Mouse (Mus musculus) heart, embryonic 13.5 days (tissue): Measurements from ENCODE around the gene Tesk1. TPM values are rescaled to one million over a fixed set of nuclear protein-coding genes. Genes with fewer than 3 reads are reported as not detected.
A peak's percentile ranks its signal among the peaks of the same experiment; 100 is the strongest.

Experiments
- ATAC-seq: fragments of 200-750 bp; cut with Nextera tagmentation; 2 replicates; pipeline ENCODE4 v1.8.0; 2017; ENCODE audit warnings: moderate TSS enrichment; ENCODE audit not compliant: insufficient number of reproducible peaks, low FRiP score, low TSS enrichment; ENCODE audit errors: extremely low read depth
- H3K27ac ChIP-seq: fragments of 300-500 bp; sonication (generic); replicated peaks from 2 replicates; pipeline ENCODE4 v1.5.1; 2015; ENCODE audit warnings: moderate library complexity, mild to moderate bottlenecking, inconsistent platforms
- H3K27me3 ChIP-seq: fragments of 300-500 bp; sonication (generic); replicated peaks from 2 replicates; pipeline ENCODE4 v1.6.1; 2015; ENCODE audit warnings: mild to moderate bottlenecking, inconsistent platforms
- H3K36me3 ChIP-seq: fragments of 300-500 bp; sonication (generic); 2 replicates; pipeline ENCODE4 v1.6.1; 2015; ENCODE audit warnings: mild to moderate bottlenecking, inconsistent platforms
- H3K4me1 ChIP-seq: fragments of 300-500 bp; sonication (generic); 2 replicates; pipeline ENCODE4 v1.6.1; 2015; ENCODE audit warnings: inconsistent platforms
- H3K4me2 ChIP-seq: fragments of 300-500 bp; sonication (generic); 2 replicates; pipeline ENCODE4 v1.6.1; 2015; ENCODE audit warnings: inconsistent platforms, mild to moderate bottlenecking, moderate library complexity
- H3K4me3 ChIP-seq: fragments of 300-500 bp; sonication (generic); 2 replicates; pipeline ENCODE4 v1.5.1; 2015; ENCODE audit warnings: moderate library complexity, mild to moderate bottlenecking, inconsistent platforms
- H3K9ac ChIP-seq: fragments of 300-500 bp; sonication (generic); 2 replicates; pipeline ENCODE4 v1.6.1; 2015; ENCODE audit warnings: inconsistent platforms, mild to moderate bottlenecking, moderate library complexity
- H3K9me3 ChIP-seq: fragments of 300-500 bp; sonication (generic); 2 replicates; pipeline ENCODE4 v1.6.1; 2016; ENCODE audit warnings: inconsistent platforms
- WGBS: fragments of 180-500 bp; shearing (Covaris S2); methylation state at CpG from one replicate; pipeline ENCODE4 v1.1.7; 2015; ENCODE audit warnings: mixed read lengths; 5-methylcytosine and 5-hydroxymethylcytosine counted together
- polyA plus RNA-seq: library from polyadenylated mRNA; unstranded; fragments of >200 nt; fragmentation: Nextera tagmentation; extraction: Ambion mirVana; gene quantifications from 2 replicates; pipeline ENCODE4 v1.2.1, GENCODE M21; 2015

Tesk1 gene
- polyA plus RNA-seq, 1 experiment from 2014 or later, result 3.8 TPM

DNA sequence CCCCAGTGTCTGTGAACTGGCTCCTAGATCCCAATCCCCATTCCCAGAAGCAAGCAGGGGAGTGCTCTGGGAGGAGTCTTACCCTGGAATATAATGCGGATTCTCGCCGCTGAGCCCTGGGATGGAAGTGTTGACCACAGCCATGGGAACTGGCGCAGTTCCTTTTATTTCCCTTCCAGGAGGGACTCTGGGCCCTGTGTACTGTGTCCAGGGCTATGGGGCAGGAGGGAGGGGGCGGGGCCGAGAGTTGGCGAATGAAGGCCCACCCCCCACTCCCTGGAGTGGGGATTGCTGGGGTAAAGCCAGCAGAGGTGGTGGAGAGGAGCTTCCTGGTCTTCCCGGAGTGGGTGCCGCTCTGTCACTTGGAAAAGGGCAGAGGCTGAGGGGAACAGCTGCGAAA, 12.8 kb upstream of the Tesk1 start, which contains the start of gene Fam166b:
TSS of gene Fam166b (minus strand) at position 189 of the 400 bp plus-strand sequence.
- Histone ChIP-seq H3K9ac (peak within 1 kb of the TSS; percentile 37), H3K4me1 (peaks cover 28% of the 10 kb centered on the region), H3K27me3 (peaks cover 60% of the 10 kb centered on the region), H3K4me2 (peak within 1 kb of the TSS; percentile 46), H3K36me3 (peaks cover 33% of the 10 kb centered on the region), H3K9me3 (no peaks in the 10 kb centered on the region), H3K27ac (no peak within 1 kb of the TSS), H3K4me3 (peak within 1 kb of the TSS; percentile 11; the same call in 1 of the 2 replicates)
- no peak for ATAC-seq
- 6% methylated on average over 10 of the region's 10 CpGs for WGBS

DNA sequence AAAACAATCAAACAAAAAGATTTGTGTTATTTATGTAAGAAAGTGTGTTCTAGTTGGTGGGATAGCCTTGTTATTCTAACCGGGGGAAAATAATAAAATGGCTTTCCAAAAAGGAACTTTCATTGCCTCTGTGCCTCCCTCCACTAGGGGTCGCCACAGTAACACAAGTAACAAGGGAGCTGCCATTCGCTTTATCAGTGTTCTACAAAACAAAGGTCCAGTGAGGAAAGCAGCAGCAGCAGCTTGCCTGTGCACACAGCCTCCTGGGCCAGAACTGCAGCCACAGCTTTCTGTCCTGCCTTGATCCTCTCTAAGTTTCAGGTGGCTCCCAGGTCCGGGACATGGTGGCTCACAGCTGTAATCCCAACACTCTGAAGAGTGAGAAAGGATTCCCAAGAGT, 10.0 kb upstream of the Tesk1 start:
- H3K9ac ChIP-seq, result no peak overlapping the region
- WGBS, result 7% methylated on average over 4 of the region's 4 CpGs
- H3K27me3 ChIP-seq, result peaks cover 32% of the 10 kb centered on the region
- peaks cover 6% of the 10 kb centered on the region for H3K36me3 ChIP-seq
- peak overlapping the region; percentile 70 for H3K27ac ChIP-seq
- H3K4me1 ChIP-seq, result peaks cover 22% of the 10 kb centered on the region
- H3K9me3 ChIP-seq, result no peaks in the 10 kb centered on the region
- no peak for ATAC-seq
- no peak overlapping the region for H3K4me3 ChIP-seq
- H3K4me2 ChIP-seq, result peak overlapping the region; percentile 42

DNA sequence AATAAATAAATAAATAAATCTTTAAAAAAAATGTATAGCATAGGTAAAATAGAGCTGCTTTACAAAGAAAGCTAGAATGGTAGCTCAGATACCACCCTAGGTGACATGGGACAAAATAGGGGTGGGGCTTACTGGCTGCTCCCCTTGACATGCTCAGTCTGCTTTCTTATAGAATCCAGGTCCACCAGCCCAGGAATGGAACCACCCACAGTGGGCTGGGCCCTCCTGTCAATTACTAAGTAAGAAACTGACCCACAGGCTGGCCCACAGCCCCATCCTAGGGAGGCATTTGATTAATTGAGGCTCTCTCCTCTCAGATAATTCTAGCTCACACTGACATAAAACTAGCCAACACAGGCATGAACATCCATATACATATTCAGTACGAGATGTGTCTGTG, 8.9 kb upstream of the Tesk1 start:
- no peak overlapping the region for H3K9ac ChIP-seq
- H3K36me3 ChIP-seq, result no peaks in the 10 kb centered on the region
- H3K4me3 ChIP-seq, result no peak overlapping the region
- no peak overlapping the region for H3K27ac ChIP-seq
- WGBS, result 78% methylated on average over 1 of the region's 1 CpGs
- H3K4me1 ChIP-seq, result peaks cover 16% of the 10 kb centered on the region
- no peak for ATAC-seq
- H3K4me2 ChIP-seq, result no peak overlapping the region
- no peaks in the 10 kb centered on the region for H3K9me3 ChIP-seq
- H3K27me3 ChIP-seq, result peaks cover 21% of the 10 kb centered on the region

DNA sequence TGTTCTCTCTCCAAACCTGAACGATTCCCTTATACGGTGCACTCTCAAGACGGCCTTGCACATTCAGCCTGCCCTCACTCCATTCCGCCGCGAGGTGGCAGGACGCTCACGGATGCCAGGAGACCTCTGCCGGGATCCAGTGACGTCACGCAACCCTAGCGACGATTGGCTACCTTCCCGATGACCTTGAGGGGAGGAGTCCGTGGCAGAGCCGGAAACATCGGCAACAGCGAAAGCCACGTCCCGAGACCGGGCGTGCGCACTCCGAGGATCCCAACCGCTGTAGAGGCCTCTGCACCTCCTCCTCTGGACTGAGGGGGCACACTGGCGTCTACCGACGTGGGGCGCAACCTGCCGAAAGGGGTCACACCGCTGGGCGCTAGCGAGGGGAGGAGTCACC, 305 bp downstream of the Tesk1 start:
- H3K4me3 ChIP-seq, result peak overlapping the region; percentile 96
- H3K9me3 ChIP-seq, result no peaks in the 10 kb centered on the region
- peak overlapping the region; percentile 96 for H3K27ac ChIP-seq
- H3K4me2 ChIP-seq, result peak overlapping the region; percentile 97
- ATAC-seq, result peak; percentile 90
- WGBS, result under 1% methylated on average over 33 of the region's 33 CpGs
- peaks cover 18% of the 10 kb centered on the region for H3K4me1 ChIP-seq
- H3K9ac ChIP-seq, result peak overlapping the region; percentile 99
- H3K27me3 ChIP-seq, result no peaks in the 10 kb centered on the region
- peaks cover 25% of the 10 kb centered on the region for H3K36me3 ChIP-seq

DNA sequence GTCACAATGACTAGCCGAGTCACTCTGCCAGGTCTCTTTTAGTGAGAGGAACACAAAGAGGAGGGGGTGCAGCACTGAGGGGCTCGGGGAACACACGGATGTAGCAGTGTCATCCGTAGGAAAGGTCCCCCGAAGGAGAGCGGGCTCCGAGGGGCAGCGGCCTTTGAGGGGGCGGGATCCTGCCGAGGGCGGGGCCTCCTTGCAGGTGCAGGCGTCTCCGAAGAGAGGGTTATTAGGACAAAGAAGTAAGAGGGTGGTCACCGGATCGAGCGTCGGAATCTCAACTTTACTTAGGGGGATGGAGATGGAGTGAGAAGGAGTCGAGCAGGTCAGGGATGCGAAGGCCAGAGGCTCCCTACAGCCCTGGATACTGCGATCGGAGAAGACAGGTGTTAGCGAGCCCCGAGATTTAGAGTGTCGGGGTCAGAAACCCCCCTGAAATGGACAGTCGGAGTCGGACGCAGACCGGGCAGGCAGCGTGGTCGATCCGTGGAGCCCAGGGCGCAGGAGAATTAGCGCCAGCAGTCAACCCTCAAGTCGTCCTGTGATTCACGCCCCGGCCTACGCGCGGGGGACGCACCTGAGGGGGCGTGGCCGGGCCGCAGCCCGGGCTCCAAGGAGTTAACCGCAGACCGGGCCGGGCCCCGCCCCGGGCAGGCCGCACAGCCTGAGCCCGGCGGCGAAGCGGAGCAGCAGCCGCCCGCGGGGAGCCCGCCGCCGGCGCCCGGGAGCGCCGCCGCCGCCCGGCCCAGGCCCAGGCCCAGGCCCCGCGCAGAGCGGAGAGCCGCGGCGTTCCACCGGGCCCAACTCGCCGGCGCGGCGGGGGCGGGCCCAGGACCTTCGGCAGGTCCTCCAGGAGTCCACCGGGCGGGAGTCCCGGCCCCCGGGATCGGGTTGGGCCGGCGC, 970 bp downstream of the Tesk1 start:
- Histone ChIP-seq H3K9ac (peak overlapping the region; percentile 99), H3K4me1 (peaks cover 18% of the 10 kb centered on the region), H3K4me3 (peak overlapping the region; percentile 96), H3K27ac (peak overlapping the region; percentile 96), H3K9me3 (no peaks in the 10 kb centered on the region), H3K36me3 (peaks cover 32% of the 10 kb centered on the region), H3K4me2 (peak overlapping the region; percentile 97), H3K27me3 (no peaks in the 10 kb centered on the region)
- peak; percentile 64 for ATAC-seq
- WGBS, result under 1% methylated on average over 69 of the region's 88 CpGs

DNA sequence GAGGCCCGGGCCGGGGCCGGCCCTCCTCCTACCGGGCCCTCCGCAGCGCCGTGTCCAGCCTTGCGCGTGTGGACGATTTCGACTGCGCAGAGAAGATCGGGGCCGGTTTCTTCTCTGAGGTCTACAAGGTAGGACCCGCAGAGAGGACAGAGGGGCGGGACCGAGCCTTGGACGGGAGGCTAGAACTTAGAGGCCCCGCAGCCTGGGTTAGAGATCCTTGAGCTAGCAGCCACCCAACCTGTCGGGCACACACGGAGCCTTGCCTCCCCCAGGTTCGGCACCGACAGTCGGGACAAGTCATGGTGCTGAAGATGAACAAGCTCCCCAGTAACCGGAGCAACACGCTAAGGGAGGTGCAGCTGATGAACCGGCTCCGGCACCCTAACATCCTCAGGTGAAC, 1.8 kb downstream of the Tesk1 start:
- Histone ChIP-seq H3K9me3 (no peaks in the 10 kb centered on the region), H3K4me3 (peak overlapping the region; percentile 96), H3K4me2 (peak overlapping the region; percentile 97), H3K9ac (peak overlapping the region; percentile 99), H3K36me3 (peaks cover 40% of the 10 kb centered on the region), H3K27me3 (no peaks in the 10 kb centered on the region), H3K27ac (peak overlapping the region; percentile 96), H3K4me1 (peaks cover 18% of the 10 kb centered on the region)
- WGBS, result 1% methylated on average over 26 of the region's 28 CpGs
- no peak; the same call in 1 of the 2 replicates for ATAC-seq

DNA sequence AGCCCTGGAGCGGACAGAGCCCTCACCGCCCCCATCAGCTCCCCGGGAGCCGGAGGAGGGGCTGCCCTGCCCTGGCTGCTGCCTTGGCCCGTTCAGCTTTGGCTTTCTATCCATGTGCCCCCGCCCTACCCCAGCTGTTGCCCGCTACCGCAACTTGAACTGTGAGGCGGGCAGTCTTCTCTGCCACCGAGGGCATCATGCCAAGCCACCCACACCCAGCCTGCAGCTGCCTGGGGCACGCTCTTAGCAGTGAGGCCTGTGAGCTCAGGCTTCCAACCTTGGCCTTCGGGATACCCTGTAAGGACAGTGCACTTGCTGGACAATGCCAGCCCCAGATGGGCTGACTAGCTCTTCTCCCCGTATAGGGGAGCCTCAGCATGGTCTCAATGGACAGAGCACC, 5.5 kb downstream of the Tesk1 start:
- WGBS, result 89% methylated on average over 13 of the region's 13 CpGs
- Histone ChIP-seq H3K9me3 (no peaks in the 10 kb centered on the region), H3K36me3 (peaks cover 43% of the 10 kb centered on the region), H3K9ac (no peak overlapping the region), H3K27ac (no peak overlapping the region), H3K4me2 (no peak overlapping the region), H3K27me3 (peaks cover 13% of the 10 kb centered on the region), H3K4me1 (peaks cover 22% of the 10 kb centered on the region), H3K4me3 (no peak overlapping the region)
- ATAC-seq, result no peak

DNA sequence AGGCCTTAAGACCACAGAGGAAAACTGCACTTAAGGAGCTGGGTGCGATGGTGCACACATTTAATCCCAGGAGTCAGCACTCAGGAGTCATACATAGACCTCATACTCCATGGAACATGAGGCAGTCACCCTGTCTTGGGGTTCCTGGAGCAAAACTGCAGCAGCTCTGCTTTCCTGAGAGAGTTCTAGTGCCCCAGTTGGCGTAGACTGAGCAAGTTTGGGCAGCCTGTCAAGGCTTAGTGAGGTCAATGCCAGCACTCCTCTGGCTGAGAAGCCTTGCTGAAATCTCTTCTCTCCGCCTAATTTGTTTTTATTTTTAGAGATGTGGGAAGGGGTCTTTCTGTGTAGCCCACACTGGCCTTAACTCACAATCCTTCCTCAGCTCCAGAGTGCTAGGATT, 6.8 kb downstream of the Tesk1 start:
- H3K27me3 ChIP-seq, result peaks cover 26% of the 10 kb centered on the region
- H3K4me2 ChIP-seq, result no peak overlapping the region
- 87% methylated on average over 3 of the region's 3 CpGs for WGBS
- no peak for ATAC-seq
- H3K27ac ChIP-seq, result no peak overlapping the region
- H3K4me1 ChIP-seq, result peaks cover 33% of the 10 kb centered on the region
- peaks cover 43% of the 10 kb centered on the region for H3K36me3 ChIP-seq
- no peaks in the 10 kb centered on the region for H3K9me3 ChIP-seq
- no peak overlapping the region for H3K4me3 ChIP-seq
- H3K9ac ChIP-seq, result no peak overlapping the region

DNA sequence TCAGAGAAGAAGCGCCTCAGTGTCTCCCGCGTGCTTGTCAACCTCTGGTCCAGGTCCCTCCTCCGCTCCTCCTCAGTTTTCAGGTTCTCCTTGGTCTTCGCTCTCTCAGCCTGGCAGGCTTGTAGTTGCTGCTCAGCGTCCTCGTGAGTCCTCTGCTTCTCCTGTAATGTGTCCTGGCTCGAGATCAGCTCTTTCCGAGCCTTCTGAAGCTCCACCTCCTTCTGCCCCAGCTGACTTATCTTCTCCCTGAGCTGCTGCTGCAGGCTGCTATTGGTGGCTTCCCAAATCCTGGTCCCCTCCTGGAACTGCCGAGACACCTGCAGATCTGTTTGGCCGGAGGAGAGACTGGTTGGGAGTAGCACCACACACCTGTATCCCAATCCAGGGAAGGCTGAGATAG, 10.6 kb downstream of the Tesk1 start:
- H3K27ac ChIP-seq, result no peak overlapping the region
- H3K4me2 ChIP-seq, result 0 out of 2 replicates have a peak overlapping the region, but pooled peaks have one; percentile 1
- no peak for ATAC-seq
- peaks cover 15% of the 10 kb centered on the region for H3K36me3 ChIP-seq
- no peaks in the 10 kb centered on the region for H3K9me3 ChIP-seq
- H3K27me3 ChIP-seq, result peaks cover 59% of the 10 kb centered on the region
- peaks cover 36% of the 10 kb centered on the region for H3K4me1 ChIP-seq
- no peak overlapping the region for H3K9ac ChIP-seq
- WGBS, result 37% methylated on average over 11 of the region's 11 CpGs
- no peak overlapping the region for H3K4me3 ChIP-seq

DNA sequence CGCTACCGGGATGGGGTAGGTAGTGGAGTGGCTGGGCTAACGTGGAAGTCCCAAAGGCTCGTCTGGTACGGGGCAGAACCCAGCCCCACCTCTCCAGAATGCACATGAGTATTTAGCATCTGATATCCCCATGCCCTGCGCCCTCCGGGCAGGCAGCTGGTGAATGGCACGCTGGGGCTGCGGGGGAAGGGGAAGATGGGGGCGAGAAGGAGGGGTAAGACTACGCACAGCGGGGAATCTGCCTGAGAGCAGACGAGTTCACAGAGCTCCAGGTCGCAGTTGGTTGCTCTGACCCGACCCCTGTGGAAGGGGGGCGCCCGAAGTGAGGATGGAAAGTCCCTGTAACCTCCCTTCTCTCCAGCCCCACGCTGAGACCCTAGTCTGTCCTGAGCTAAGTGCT, 11.7 kb downstream of the Tesk1 start:
- Histone ChIP-seq H3K27ac (no peak overlapping the region), H3K27me3 (peaks cover 62% of the 10 kb centered on the region), H3K9me3 (no peaks in the 10 kb centered on the region), H3K36me3 (peaks cover 4% of the 10 kb centered on the region), H3K4me2 (peak overlapping the region; percentile 69), H3K9ac (peak overlapping the region; percentile 70), H3K4me3 (peak overlapping the region; percentile 42), H3K4me1 (peaks cover 37% of the 10 kb centered on the region)
- WGBS, result 1% methylated on average over 18 of the region's 18 CpGs
- no peak for ATAC-seq

DNA sequence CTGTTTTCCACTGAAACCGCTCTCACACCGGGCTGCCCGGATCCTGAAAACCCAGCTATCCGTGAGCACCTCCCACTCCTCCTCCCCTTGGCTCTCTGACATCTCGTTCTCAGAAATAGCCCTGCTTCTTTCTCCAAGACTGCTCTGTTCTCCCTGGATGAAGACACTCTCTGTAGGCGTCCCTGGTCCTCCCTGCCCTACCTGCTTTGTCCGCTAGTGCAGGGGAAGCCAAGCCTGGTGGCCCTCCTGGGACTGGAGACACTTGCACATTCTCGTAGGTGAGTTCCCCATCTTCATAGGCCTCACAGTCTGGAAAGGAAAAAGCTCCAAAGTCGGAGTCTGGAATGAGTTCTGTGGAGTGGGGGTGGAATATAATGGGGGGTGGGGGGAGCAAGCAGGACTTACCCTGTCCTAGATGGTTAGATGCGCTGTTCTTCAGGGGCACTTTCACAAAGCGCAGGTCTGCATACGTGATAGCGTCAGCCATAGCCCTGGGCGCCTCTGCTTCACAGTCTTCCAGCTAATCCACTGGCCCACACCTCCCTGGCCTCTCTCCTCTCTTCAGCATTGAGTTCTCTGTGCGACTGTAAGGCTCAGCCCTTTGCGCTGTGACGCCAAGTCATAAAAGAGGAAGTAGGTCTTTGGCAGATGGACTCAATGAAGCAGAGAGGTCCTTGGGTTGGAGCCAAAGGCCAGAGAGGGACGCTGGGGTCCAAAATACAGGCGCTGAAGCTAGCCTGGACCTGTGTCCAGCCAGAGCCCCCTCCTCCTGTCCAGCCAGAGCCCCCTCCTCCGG, 12.5 kb downstream of the Tesk1 start, which contains the start of gene Cd72:
TSS of gene Cd72 (minus strand) at position 588 of the 796 bp plus-strand sequence.
- ATAC-seq, result no peak
- 22% methylated on average over 20 of the region's 20 CpGs for WGBS
- H3K4me3 ChIP-seq, result peak within 1 kb of the TSS; percentile 42
- H3K36me3 ChIP-seq, result no peaks in the 10 kb centered on the region
- peaks cover 62% of the 10 kb centered on the region for H3K27me3 ChIP-seq
- H3K9me3 ChIP-seq, result no peaks in the 10 kb centered on the region
- H3K4me1 ChIP-seq, result peaks cover 37% of the 10 kb centered on the region
- peak within 1 kb of the TSS; percentile 70 for H3K9ac ChIP-seq
- H3K4me2 ChIP-seq, result peak within 1 kb of the TSS; percentile 69
- H3K27ac ChIP-seq, result no peak within 1 kb of the TSS
